ENCODE assay signal across 27 mouse cellular contexts in genomic region chr13:14513934-14514333, GRCm38 (mm10). TPM values are rescaled to one million over a fixed set of nuclear protein-coding genes. Genes with fewer than 3 reads are reported as not detected.
"Had no signal": no experiment of that assay in that cellular context is flagged by ENCODE, and none has a peak within 500 bp of the region (broad histone marks: within the 10 kb centered on the region; RNA-seq: fewer than 3 reads in every experiment).

No protein-coding gene starts in this region.

- H3K9me3 ChIP-seq: heart, embryonic 10.5 days; heart, embryonic 12.5 days; hindbrain, embryonic 10.5 days; hindbrain, embryonic 13.5 days; hindbrain, embryonic 15.5 days; intestine, embryonic 15.5 days; limb, embryonic 10.5 days; limb, embryonic 12.5 days; liver, embryonic 13.5 days had no signal

- H3K27ac ChIP-seq: gastrocnemius, adult 2 months; heart, embryonic 10.5 days; hindbrain, embryonic 10.5 days; hindbrain, embryonic 13.5 days; hindbrain, embryonic 15.5 days; intestine, embryonic 15.5 days; layer of hippocampus, adult 2 months; left cerebral cortex, adult 2 months; limb, embryonic 10.5 days; limb, embryonic 12.5 days; liver, embryonic 13.5 days had no signal

- H3K9ac ChIP-seq: heart, embryonic 12.5 days; hindbrain, embryonic 13.5 days; hindbrain, embryonic 15.5 days; intestine, embryonic 15.5 days; limb, embryonic 12.5 days; liver, embryonic 13.5 days had no signal

- H3K4me1 ChIP-seq: heart, embryonic 10.5 days; heart, embryonic 12.5 days; hindbrain, embryonic 10.5 days; intestine, embryonic 15.5 days; limb, embryonic 10.5 days; limb, embryonic 12.5 days; liver, embryonic 13.5 days had no signal

- DNase-seq: gastrocnemius, adult 2 months; gastrocnemius, postnatal 10 days; gastrocnemius, postnatal 25 days; heart, adult 18-20 months; heart, postnatal 10 days; heart, postnatal 4 days; kidney, adult 18-20 months; kidney, adult 8-10 months; kidney, postnatal 10 days; kidney, postnatal 25 days; kidney, postnatal 4 days; liver, embryonic 13.5 days had no signal

- H3K4me3 ChIP-seq: gastrocnemius, adult 2 months; heart, embryonic 10.5 days; heart, embryonic 12.5 days; hindbrain, embryonic 10.5 days; hindbrain, embryonic 13.5 days; hindbrain, embryonic 15.5 days; intestine, embryonic 15.5 days; layer of hippocampus, adult 2 months; left cerebral cortex, adult 2 months; limb, embryonic 10.5 days; limb, embryonic 12.5 days; liver, embryonic 13.5 days had no signal

- ATAC-seq: inflammation-experienced regulatory T-cells, adult 6 months; intestine, embryonic 15.5 days; intestine, postnatal 0 days had no signal

- H3K4me2 ChIP-seq: heart, embryonic 12.5 days; hindbrain, embryonic 13.5 days; hindbrain, embryonic 15.5 days; intestine, embryonic 15.5 days; limb, embryonic 12.5 days; liver, embryonic 13.5 days had no signal

- H3K36me3 ChIP-seq: heart, embryonic 10.5 days; heart, embryonic 12.5 days; hindbrain, embryonic 10.5 days; hindbrain, embryonic 13.5 days; hindbrain, embryonic 15.5 days; intestine, embryonic 15.5 days; limb, embryonic 10.5 days; limb, embryonic 12.5 days; liver, embryonic 13.5 days had no signal

- H3K27me3 ChIP-seq: heart, embryonic 12.5 days; hindbrain, embryonic 13.5 days; hindbrain, embryonic 15.5 days; intestine, embryonic 15.5 days; limb, embryonic 12.5 days; liver, embryonic 13.5 days had no signal

RNA-seq across cellular contexts. Expression of gene Hecw1, which starts 9.1 kb away (rescaled TPM):
- total RNA-seq: granulocyte monocyte progenitor cell, adult 5-6 weeks; liver, adult 2 months had no signal
- polyA plus RNA-seq: kidney, embryonic 14.5 days; liver, adult 2 months had no signal
